Comparison of ENCODE assay signal across 26 mouse cellular contexts in genomic region chr9:47764920-47765319, GRCm38 (mm10).
DNase-seq lines count a peak whose midpoint lies in the region; ATAC-seq and TF ChIP-seq lines count a peak whose summit lies in the region.
"Had no signal": no experiment of that assay in that cellular context is flagged by ENCODE, and none has a peak within 500 bp of the region (broad histone marks: within the 10 kb centered on the region; RNA-seq: fewer than 3 reads in every experiment).

No protein-coding gene starts in this region.

- no peak overlapping the region for H3K4me2 ChIP-seq in forebrain, embryonic 16.5 days (ENCODE audit: low read length)
- no peak overlapping the region for H3K4me2 ChIP-seq in forebrain, postnatal 0 days (ENCODE audit: low read depth)
- H3K4me2 ChIP-seq in lung, embryonic 15.5 days = no peak overlapping the region
- no peak overlapping the region for H3K4me2 ChIP-seq in midbrain, embryonic 13.5 days (replicated peaks)
- H3K4me2 ChIP-seq in midbrain, postnatal 0 days (ENCODE audit: low read depth, low read length, poor library complexity, severe bottlenecking) = no peak overlapping the region
- H3K4me2 ChIP-seq: embryonic facial prominence, embryonic 15.5 days; hindbrain, embryonic 12.5 days had no signal

- H3K4me3 ChIP-seq in forebrain, embryonic 16.5 days (replicated peaks; ENCODE audit: low read length) = no peak overlapping the region
- H3K4me3 ChIP-seq in forebrain, postnatal 0 days (ENCODE audit: low read depth, low read length) = no peak overlapping the region
- H3K4me3 ChIP-seq in lung, embryonic 15.5 days = no peak overlapping the region
- H3K4me3 ChIP-seq in midbrain, embryonic 13.5 days (replicated peaks) = no peak overlapping the region
- H3K4me3 ChIP-seq in midbrain, postnatal 0 days (ENCODE audit: low read depth, low read length) = no peak overlapping the region
- H3K4me3 ChIP-seq: embryonic facial prominence, embryonic 15.5 days; erythroblast, embryonic 14.5 days; forebrain, embryonic 10.5 days; heart, embryonic 10.5 days; hindbrain, embryonic 12.5 days had no signal

- no peak for DNase-seq in forebrain, postnatal 0 days
- DNase-seq in lung, postnatal 25 days (ENCODE audit: low spot score) = no peak
- DNase-seq in midbrain, postnatal 0 days (ENCODE audit: low spot score) = no peak
- DNase-seq in urinary bladder, adult 18-20 months (ENCODE audit: low spot score in 2 of 2) = no peak
- DNase-seq: adrenal gland, adult 8-10 months; adrenal gland, postnatal 36 days; B cell, adult 2 months; cerebellum, adult 11 months; cerebellum, adult 8-10 months; cerebellum, postnatal 14 days; embryo, embryonic 11 days; gastrocnemius, postnatal 10 days; heart, adult 18-20 months; heart, postnatal 10 days; heart, postnatal 4 days had no signal

- TF ChIP-seq CTCF in forebrain, postnatal 0 days (IDR thresholded peaks at IDR 0.05; ENCODE audit: low read depth) = no peak
- no peak for TF ChIP-seq CTCF in midbrain, postnatal 0 days (IDR thresholded peaks at IDR 0.05)

- WGBS in forebrain, embryonic 16.5 days = 49% methylated on average over 5 of the region's 5 CpGs
- 47% methylated on average over 5 of the region's 5 CpGs for WGBS in forebrain, postnatal 0 days
- WGBS in lung, embryonic 15.5 days = 10% methylated on average over 5 of the region's 5 CpGs
- WGBS in midbrain, embryonic 13.5 days = 46% methylated on average over 5 of the region's 5 CpGs
- 32% methylated on average over 5 of the region's 5 CpGs for WGBS in midbrain, postnatal 0 days

- peaks cover 16% of the 10 kb centered on the region for H3K4me1 ChIP-seq in forebrain, embryonic 16.5 days (replicated peaks; ENCODE audit: control insufficient read depth, insufficient read depth, low read length)
- H3K4me1 ChIP-seq in forebrain, postnatal 0 days (ENCODE audit: insufficient read depth) = peaks cover 4% of the 10 kb centered on the region
- H3K4me1 ChIP-seq in lung, embryonic 15.5 days = peaks cover 25% of the 10 kb centered on the region
- peaks cover 49% of the 10 kb centered on the region for H3K4me1 ChIP-seq in midbrain, embryonic 13.5 days (replicated peaks)
- H3K4me1 ChIP-seq in midbrain, postnatal 0 days (ENCODE audit: insufficient read depth, low read length) = peaks cover 12% of the 10 kb centered on the region; the same call in 1 of the 2 replicates
- H3K4me1 ChIP-seq: embryonic facial prominence, embryonic 15.5 days had no signal

- no peak for ATAC-seq in forebrain, embryonic 16.5 days
- ATAC-seq in forebrain, postnatal 0 days = no peak
- ATAC-seq in lung, embryonic 15.5 days (ENCODE audit: borderline replicate concordance, extremely low read depth, low FRiP score, low TSS enrichment) = peak; percentile 35; the same call in 1 of the 2 replicates
- no peak; the same call in 1 of the 2 replicates for ATAC-seq in midbrain, embryonic 13.5 days
- ATAC-seq in midbrain, postnatal 0 days (ENCODE audit: low FRiP score) = no peak
- ATAC-seq: CD4-positive, CD25-positive, alpha-beta regulatory T cell, adult 4 months; forebrain, embryonic 14.5 days had no signal

- H3K36me3 ChIP-seq in forebrain, embryonic 16.5 days (ENCODE audit: control insufficient read depth, insufficient read depth) = no peaks in the 10 kb centered on the region
- no peaks in the 10 kb centered on the region for H3K36me3 ChIP-seq in forebrain, postnatal 0 days (ENCODE audit: insufficient read depth)
- H3K36me3 ChIP-seq in lung, embryonic 15.5 days = no peaks in the 10 kb centered on the region
- H3K36me3 ChIP-seq in midbrain, embryonic 13.5 days = no peaks in the 10 kb centered on the region
- H3K36me3 ChIP-seq in midbrain, postnatal 0 days (ENCODE audit: insufficient read depth, low read length) = no peaks in the 10 kb centered on the region
- H3K36me3 ChIP-seq: embryonic facial prominence, embryonic 15.5 days; forebrain, embryonic 10.5 days; G1E; heart, embryonic 10.5 days; hindbrain, embryonic 12.5 days had no signal

- H3K9me3 ChIP-seq in forebrain, embryonic 16.5 days (ENCODE audit: control insufficient read depth, low read length) = no peaks in the 10 kb centered on the region
- no peaks in the 10 kb centered on the region for H3K9me3 ChIP-seq in forebrain, postnatal 0 days (ENCODE audit: low read length)
- H3K9me3 ChIP-seq in lung, embryonic 15.5 days = no peaks in the 10 kb centered on the region
- no peaks in the 10 kb centered on the region for H3K9me3 ChIP-seq in midbrain, embryonic 13.5 days
- H3K9me3 ChIP-seq in midbrain, postnatal 0 days (ENCODE audit: low read length) = no peaks in the 10 kb centered on the region
- H3K9me3 ChIP-seq: embryonic facial prominence, embryonic 15.5 days; forebrain, embryonic 10.5 days; heart, embryonic 10.5 days; hindbrain, embryonic 12.5 days had no signal

- no peak overlapping the region for H3K9ac ChIP-seq in forebrain, embryonic 16.5 days (replicated peaks; ENCODE audit: low read depth, low read length)
- H3K9ac ChIP-seq in forebrain, postnatal 0 days = no peak overlapping the region
- no peak overlapping the region for H3K9ac ChIP-seq in lung, embryonic 15.5 days
- no peak overlapping the region for H3K9ac ChIP-seq in midbrain, embryonic 13.5 days (replicated peaks)
- H3K9ac ChIP-seq in midbrain, postnatal 0 days (replicated peaks; ENCODE audit: low read length, poor library complexity, severe bottlenecking) = no peak overlapping the region
- H3K9ac ChIP-seq: embryonic facial prominence, embryonic 15.5 days; hindbrain, embryonic 12.5 days had no signal

- H3K27me3 ChIP-seq in forebrain, embryonic 16.5 days (replicated peaks; ENCODE audit: control insufficient read depth, insufficient read depth, low read length) = no peaks in the 10 kb centered on the region
- H3K27me3 ChIP-seq in forebrain, postnatal 0 days (ENCODE audit: insufficient read depth, low read length) = no peaks in the 10 kb centered on the region
- no peaks in the 10 kb centered on the region for H3K27me3 ChIP-seq in lung, embryonic 15.5 days
- H3K27me3 ChIP-seq in midbrain, embryonic 13.5 days = no peaks in the 10 kb centered on the region
- H3K27me3 ChIP-seq in midbrain, postnatal 0 days (ENCODE audit: insufficient read depth, low read length) = no peaks in the 10 kb centered on the region
- H3K27me3 ChIP-seq: embryonic facial prominence, embryonic 15.5 days; hindbrain, embryonic 12.5 days had no signal

- peak overlapping the region; percentile 17; the same call in 1 of the 2 replicates for H3K27ac ChIP-seq in forebrain, embryonic 16.5 days (ENCODE audit: low read length)
- no peak overlapping the region for H3K27ac ChIP-seq in forebrain, postnatal 0 days (ENCODE audit: low read depth, low read length)
- no peak overlapping the region for H3K27ac ChIP-seq in lung, embryonic 15.5 days
- H3K27ac ChIP-seq in midbrain, embryonic 13.5 days = peak overlapping the region; percentile 41; the same call in 1 of the 2 replicates
- H3K27ac ChIP-seq in midbrain, postnatal 0 days (ENCODE audit: low read depth, low read length) = no peak overlapping the region
- H3K27ac ChIP-seq: embryonic facial prominence, embryonic 15.5 days; forebrain, embryonic 10.5 days; heart, embryonic 10.5 days; hindbrain, embryonic 12.5 days had no signal

Comparison
In these comparisons a context has a peak if more than half of its experiments do, and no peak if none do; other contexts are left out.
1. H3K27ac ChIP-seq: peak in forebrain, embryonic 16.5 days (single experiment) and midbrain, embryonic 13.5 days (single experiment); none in forebrain, postnatal 0 days (single experiment), lung, embryonic 15.5 days (single experiment) and midbrain, postnatal 0 days (single experiment).